Mouse (Mus musculus): ENCODE data around the gene Hepacam2.
"Not testable (repeated sequence)": the region's sequence is repeated elsewhere in the genome, so short reads cannot be mapped to it uniquely, and the experiment has no call there.

Hepacam2 gene

DNA sequence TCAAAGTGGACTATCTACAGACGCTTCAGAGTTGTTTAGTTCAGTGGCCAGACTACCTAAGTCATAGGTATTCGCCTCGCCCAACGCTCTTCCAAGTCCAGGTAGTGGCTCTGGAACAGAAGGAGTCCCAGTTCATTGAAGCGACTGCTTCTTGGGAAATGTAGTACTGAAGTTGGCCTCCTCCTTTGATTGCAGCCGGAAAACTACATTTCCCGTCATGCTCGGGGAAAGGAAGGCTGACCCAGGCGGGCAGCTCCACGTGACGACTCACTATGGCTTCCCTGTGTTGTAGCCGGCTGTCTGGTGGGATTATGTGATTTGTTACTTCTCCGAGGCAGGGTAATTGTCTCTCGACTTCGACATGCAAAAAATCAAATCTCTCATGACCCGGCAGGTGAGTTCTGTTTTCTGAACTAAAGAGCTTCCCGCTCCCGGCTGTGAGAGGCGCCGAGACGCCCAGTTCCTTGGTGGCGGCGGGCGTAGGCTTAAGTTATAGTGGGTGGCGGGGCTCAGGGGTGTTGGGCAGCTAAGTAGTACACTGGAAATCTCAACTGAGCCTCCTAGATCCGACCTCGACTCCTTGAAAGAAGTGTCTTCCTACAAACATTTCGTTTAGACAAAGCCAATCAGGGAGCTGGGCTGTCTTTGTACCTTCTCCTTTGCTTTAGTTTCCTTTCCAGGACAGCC is at the start of gene Hepacam2, which contains the start of gene Vps50:
Gene Hepacam2, minus strand, starts transcription at position 137 of the 687 bp plus-strand sequence.
Gene Vps50, plus strand, starts transcription at position 221 of the 687 bp plus-strand sequence.
- DNase-seq: peak; percentile 94

DNA sequence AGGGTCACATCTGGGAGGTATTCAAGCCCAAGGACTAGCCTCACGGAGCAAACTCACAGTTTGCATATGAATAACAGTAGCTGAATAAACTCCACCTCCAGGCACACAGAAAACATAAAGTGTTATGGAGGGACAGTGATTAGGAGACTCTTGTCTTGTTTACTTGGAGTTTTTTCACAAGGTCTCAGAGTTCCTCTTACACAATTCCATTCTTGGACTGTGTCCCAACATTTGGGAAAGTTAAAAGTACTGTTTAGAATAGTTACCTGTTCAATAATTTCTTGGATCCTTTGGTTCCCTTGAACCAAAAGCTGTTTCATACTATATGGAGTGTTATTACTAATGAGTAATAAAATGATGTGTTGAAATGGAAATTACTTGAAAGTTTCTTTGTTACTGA is 46.9 kb upstream of the Hepacam2 start:
- no peak for DNase-seq

DNA sequence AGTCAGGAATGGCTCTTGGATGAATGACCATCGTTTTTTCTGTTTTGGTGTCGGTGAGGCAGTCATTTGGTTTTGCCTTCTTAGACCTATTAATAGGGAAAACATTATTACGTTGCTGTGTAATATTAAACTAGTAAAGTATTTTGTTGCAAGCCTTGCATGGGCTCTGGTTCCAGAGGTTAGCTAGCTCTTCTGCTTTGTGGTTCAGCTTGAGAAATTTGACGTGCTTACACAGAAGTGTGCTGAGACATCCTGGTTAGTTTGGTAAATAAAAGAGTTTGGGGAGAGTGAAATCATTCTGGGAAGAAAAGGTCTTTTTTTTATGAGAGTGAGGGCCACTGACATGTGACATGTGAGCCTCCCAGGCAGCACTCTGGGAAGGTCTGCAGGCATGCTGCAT is 45.8 kb upstream of the Hepacam2 start:
- no peak for DNase-seq

- DNase-seq: no peak
Measured at GRCm38 (mm10) chr6:3539470-3539869, 41.4 kb upstream of the Hepacam2 start.

- DNase-seq: no peak
Measured at GRCm38 (mm10) chr6:3536048-3536447, 38.0 kb upstream of the Hepacam2 start.

- no peak for DNase-seq
Measured at GRCm38 (mm10) chr6:3531445-3531844, 33.3 kb upstream of the Hepacam2 start.

DNA sequence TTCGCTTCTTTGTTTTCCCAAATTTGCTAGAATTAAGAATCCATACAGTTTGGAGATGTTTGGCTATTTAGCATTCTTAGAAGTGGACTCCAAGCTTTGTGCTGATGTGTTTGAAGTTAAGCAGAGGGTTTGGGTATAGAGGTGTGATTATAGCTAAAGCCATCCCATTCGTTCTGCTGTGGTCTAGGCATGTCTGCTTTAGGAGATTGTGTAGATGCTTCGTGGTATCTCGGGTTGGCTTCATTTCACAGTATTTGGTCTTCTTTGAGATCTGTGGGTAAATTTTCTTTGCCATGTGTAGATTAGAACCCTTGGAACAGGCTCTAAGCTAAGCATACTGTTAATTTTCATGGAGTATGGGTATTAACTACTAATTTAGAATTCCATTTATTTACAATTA is 30.1 kb upstream of the Hepacam2 start:
- no peak for DNase-seq

DNA sequence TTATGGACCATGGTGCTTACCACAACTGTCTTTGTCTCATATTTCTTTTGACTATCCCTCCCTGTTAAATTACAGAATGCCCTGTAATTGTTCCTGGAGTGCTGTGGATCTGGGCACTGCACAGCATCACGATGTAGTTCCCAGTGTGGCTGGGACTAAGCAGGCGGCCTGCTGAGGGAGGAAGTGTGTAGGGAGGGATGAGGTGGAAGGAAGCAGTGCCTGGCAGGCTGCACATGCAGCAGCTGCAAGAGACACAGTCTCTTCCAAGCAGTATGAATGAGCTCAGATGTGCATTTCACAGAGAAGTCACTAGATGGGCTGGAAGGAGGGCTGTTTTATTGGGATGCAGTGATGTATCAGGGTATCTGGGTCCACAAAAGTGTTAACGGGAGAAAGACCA is 14.5 kb upstream of the Hepacam2 start:
- DNase-seq: no peak

DNA sequence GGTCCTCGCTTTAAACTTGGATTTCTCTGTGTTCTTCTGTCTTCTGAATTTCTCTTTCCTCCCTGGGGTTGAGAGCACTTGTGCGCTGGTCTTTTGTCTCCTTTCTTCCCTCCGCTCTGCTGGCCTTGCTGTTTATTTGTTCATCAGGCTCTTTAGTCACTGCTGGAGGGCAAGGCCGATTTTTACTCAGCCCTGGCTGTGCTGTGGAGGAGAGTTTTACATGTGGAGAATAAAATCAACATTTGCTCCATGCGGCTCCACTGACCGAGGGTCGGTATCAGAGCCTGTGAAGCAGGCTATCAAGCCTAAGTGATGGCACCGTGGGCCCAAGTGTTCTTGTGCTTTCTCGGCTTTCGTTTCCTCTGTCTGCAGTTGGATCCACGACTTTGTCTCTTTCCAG is 13.5 kb upstream of the Hepacam2 start:
- DNase-seq: no peak

DNA sequence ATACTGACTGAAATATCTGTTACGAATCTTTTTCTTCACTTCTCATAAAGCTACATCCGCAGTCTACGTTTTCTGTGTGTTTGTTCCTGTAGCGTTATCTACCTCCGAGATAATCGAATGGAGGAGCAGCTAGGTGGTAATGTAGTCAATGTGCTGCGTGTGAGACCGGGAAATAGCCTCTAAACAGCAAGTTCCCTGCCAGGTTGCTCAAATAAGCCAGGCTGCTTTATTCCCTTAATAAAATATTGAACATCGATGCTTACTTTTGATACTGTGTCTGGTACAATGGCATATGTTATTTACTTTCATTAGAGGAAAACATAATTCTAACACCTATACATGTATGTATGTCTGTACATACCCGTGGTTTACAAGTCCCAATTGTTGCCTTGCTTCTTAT is 13.0 kb upstream of the Hepacam2 start:
- no peak for DNase-seq

- no peak for DNase-seq
Measured at GRCm38 (mm10) chr6:3509782-3510181, 11.7 kb upstream of the Hepacam2 start.

GRCm38 (mm10) chr6:3508151-3508550 is 10.1 kb upstream of the Hepacam2 start:
- DNase-seq: not testable (repeated sequence)

- DNase-seq: no peak
Measured at GRCm38 (mm10) chr6:3507078-3507477, 9.0 kb upstream of the Hepacam2 start.

DNA sequence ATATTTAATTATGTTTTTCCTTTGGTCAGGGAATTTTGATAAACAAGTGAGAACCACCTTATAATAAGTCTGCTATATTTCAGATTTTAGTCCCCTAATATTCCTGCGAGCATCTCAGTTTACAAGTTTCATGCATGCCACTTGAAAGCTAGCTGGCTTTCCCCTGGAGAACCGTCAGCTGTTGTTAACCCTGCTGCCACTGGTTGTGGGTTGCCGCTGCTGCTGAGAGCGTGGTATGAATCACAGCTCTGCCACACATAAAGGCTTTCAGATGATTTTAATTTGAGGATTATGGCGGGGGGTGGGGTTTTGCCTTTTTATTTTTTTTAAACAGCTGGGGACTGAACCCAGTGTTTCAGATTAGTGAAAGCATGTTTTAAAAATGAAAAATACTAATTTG is 7.2 kb upstream of the Hepacam2 start:
- no peak for DNase-seq

DNA sequence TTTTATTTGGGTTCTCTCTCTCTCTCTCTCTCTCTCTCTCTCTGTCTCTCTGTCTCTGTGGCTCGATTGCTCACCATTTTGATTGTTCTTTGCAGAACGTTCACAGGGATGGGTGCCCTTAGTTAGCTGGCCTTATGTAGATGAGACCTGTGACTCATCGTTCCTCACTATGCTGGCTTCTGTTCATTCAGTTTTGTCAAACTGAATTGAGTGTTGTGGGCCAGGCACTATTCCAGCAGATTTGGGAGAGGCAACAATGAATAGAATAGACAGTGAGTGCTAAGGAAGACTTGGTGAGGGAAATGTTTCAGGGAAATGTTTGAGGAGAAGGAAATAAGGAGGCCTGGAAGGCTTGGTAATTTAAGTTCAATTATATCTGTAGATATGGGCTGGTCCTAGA is 2.2 kb upstream of the Hepacam2 start:
- DNase-seq: no peak

GRCm38 (mm10) chr6:3496210-3496609 is 1.9 kb downstream of the Hepacam2 start:
- peak; percentile 40 for DNase-seq

DNA sequence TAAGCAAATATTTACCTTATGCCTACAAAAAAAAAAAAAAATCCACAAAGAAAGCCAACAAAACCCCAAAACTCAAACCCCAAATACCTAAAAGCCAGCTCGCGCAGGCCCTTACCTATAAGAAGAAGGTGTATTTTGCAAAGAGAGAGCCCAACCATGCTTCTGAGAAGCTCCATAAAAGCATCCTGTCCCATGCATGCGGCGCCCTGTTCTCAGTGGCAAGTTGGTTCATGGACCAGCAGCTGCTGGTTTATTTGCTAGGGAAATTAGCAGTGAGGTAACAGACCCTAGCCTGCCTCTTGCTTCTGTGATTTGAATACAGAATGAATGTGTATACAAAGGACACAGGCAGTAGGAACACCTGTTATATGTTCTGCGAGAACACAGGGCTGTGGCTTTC is 3.8 kb downstream of the Hepacam2 start:
- DNase-seq: no peak

DNA sequence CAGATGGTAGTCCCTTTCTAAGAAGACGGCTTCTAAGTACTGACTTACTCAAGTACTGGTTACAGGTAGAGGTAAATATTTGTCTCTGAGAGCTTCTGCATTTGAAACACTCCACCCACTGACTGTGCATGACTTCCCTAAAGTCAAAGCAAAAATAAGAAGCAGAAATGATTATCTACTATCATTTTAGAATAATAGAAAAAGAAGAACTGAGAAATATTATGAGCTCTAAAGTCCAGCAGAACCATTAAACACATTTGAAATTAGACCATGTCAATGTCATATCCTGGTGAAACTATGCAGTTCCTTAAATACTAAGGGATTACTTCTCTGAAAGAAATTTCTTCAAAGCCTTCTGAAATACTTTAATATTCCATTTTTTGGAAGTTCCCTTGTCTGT is 10.7 kb downstream of the Hepacam2 start:
- DNase-seq: no peak

- DNase-seq: no peak
Measured at GRCm38 (mm10) chr6:3485133-3485532, 13.0 kb downstream of the Hepacam2 start.

DNA sequence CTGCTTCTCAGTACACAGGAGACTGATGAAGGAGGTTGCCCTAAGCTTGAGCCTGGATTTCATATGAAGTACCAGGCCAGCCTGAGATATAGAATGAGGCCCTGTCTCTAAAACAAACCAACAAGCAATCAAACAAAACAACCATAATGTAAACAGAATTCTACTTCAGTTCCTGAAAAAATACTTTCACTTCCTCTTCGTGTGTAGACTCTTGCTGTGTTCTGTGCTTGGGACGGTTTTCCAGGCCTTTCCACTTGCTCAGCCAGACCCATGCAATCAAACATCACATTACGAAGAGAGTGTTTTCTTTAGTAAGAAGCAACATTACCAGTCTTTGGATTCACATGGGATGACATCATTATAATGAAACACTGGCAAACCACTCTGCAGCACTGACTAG is 16.4 kb downstream of the Hepacam2 start:
- DNase-seq: no peak

DNA sequence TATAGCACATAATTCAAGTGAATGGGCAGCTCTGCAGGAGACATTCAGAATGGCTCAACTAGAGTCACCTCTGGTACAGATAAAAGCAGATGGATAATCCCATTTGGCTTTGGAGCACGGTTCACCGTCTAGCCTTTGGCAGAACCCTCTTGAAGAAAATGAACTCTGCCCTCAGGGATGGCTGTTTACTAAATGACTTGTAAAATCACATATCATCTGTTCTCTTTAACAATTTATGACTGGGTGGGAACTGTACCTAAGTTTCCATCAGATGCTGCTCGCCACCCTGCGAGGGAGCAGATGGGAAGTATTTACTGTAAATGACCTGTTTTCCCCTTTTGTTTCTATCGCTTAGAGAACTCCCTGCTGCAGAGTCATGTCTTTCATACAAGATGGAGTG is 18.2 kb downstream of the Hepacam2 start:
- DNase-seq: no peak

DNA sequence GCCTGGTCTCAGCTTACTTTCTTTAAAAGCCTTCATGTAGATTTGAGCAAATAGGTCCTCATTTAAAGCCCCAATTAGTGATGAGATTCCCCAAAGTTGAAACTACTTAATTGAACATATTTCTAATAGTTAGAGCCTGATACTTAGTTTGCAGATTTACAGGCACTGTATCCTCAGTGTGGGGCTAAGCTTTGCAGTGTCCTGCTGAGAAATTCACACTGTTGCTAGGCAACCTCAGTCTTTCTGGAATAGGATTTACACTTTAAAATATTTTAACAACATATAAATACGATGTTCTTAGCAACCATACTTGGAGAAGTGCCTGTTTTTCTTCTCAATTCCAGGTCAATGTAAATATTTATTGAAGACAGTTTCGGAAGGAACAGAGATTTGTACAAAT is 21.8 kb downstream of the Hepacam2 start:
- no peak for DNase-seq

GRCm38 (mm10) chr6:3470706-3471105 is 27.4 kb downstream of the Hepacam2 start:
- no peak for DNase-seq

DNA sequence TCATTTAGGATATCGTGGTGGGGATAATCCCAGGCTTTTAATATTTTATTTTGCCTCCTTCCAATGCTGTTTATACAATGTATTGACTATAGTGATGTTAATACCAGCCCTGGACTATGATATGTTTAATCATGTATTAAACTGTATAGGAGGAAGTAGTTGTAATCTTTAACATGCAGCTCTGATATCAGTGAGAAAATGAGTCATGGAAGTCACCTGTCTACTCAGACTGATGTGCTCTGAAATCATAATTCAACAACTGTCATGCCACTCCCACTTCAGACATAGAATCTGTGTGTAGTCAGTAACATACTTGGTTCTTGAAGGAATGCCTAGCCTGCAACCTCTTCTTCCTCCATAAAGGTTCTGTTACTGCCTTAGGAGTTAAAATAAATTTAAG is 29.5 kb downstream of the Hepacam2 start:
- DNase-seq: no peak

GRCm38 (mm10) chr6:3463594-3463993 is 34.5 kb downstream of the Hepacam2 start:
- DNase-seq: no peak
